Mouse (Mus musculus) CD4-positive, CD25-positive, alpha-beta regulatory T cell, adult 9 weeks (primary cell): ENCODE data around the gene Plbd2. TPM values are rescaled to one million over a fixed set of nuclear protein-coding genes. Genes with fewer than 3 reads are reported as not detected.

Experiments
- polyA plus RNA-seq: library from polyadenylated mRNA; unstranded; fragments of 100-300 nt; shearing (Covaris generic); gene quantifications from one replicate; pipeline ENCODE4 v1.2.1, GENCODE M21; 2017

Plbd2 gene
- polyA plus RNA-seq: 3.7 TPM

DNA sequence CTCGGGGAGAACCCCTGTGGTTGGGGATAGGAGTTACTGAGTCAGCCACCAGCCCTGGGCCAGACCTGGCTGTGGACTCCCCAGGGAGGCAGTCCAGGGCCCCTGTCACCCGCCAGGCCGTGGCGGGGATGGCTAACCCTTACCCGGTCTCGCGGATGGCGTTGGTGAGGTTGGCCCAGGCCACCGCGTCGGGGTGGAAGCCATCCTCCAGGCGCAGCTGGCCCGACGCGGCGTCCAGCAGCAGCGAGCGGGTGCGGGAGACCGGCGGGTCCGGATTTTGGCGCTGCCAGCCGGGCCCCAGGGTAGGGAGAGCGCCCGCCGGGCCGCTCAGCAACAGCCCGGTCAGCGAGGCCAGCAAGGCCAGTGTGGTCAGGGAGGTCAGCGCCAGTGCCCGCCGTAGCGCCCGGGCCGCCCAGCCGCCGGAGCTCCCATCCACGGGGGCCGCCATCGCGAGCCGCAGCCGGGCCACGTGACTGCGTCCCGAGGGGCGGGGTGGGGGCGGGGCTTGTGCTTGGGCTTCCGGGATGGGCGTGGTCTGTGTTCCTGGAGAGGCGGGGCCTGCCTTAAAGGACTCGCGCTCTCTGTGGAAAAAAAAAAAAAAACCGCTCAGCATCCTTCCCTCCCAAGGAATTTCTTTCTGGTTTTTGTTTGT, at the start of gene Plbd2:
Plbd2 (minus strand) TSS at position 482 of the 652 bp plus-strand sequence.

DNA sequence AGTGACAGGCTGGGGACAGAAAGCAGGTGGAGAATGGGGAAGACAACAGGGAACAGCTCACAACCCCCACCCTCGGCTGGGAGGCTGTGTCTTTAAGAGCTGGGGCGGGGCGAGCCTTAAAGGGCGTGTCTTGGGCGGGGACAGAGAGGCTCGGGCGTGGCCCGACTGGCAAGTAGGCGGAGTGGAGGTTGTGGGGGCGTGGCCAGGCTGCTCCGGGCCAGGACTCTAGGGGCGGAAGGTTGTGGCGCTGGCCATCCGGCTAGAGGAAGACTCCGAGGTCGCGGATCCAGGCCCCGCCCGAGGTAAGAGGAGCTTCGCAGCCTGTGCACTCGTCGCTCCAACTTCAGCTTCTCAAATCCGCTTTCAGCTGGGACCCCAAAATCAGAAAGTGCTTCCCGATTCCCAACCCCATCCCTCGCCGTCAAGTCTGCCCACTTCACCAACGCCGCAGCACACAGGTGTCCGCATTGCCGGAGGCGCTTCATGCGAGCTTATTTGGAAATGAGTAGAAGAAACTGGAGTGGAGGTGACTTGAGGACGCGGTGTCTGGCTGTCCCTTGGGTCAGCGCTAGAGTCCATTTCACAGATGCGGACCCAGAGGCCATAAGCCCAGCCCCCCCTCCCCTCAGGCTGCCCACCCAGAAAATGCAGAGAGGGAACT, 7.7 kb upstream of the Plbd2 start, which contains the start of gene Slc8b1:
Slc8b1 (plus strand) TSS at position 187 of the 661 bp plus-strand sequence.

DNA sequence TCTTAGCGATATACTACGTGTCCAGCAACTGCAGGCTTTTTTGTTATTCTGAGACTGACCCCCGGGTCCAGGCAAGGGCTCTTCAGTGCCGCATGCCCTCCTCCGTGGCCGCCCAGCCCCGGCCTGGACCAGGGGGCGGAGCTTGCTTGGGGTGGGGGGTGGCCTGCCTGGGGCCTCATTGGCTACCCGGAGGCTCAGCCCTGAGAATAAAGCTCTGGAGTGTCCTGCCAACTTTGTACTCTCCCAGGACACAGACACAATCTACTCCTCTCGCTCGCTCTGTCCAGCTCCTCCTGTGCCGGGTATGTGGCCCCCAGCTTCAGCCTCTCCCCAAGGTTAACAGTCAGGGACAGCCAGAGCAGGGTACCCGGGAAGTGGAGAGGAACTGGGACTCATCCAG, 27.1 kb downstream of the Plbd2 start, which contains the start of gene Sds:
Sds (plus strand) TSS at position 231 of the 400 bp plus-strand sequence.

GRCm38 (mm10) chr5:120472770-120473169, 30.7 kb downstream of the Plbd2 start, which contains the start of gene Sdsl:
TSS of gene Sdsl (minus strand) at chr5:120472810.

Other genes starting within 250 kb of the Plbd2 start
- not detected for gene Lhx5, start 71.9 kb downstream of the Plbd2 start, polyA plus RNA-seq
- gene Sdsl, start 30.8 kb downstream of the Plbd2 start, polyA plus RNA-seq: 0.22 TPM
- not detected for gene Sds, start 27.1 kb downstream of the Plbd2 start, polyA plus RNA-seq
- 18.6 TPM for gene Slc8b1, start 7.5 kb upstream of the Plbd2 start, polyA plus RNA-seq
- gene Tpcn1, start 85.0 kb upstream of the Plbd2 start, polyA plus RNA-seq: 23.2 TPM
- 1.2 TPM for gene Iqcd, start 85.4 kb upstream of the Plbd2 start, polyA plus RNA-seq
- 6.3 TPM for gene Rita1, start 109.0 kb upstream of the Plbd2 start, polyA plus RNA-seq
- gene Ddx54, start 109.1 kb upstream of the Plbd2 start, polyA plus RNA-seq: 89.7 TPM
- not detected for gene Cfap73, start 130.6 kb upstream of the Plbd2 start, polyA plus RNA-seq
- 16.3 TPM for gene Rasal1, start 145.2 kb upstream of the Plbd2 start, polyA plus RNA-seq
- 35.5 TPM for gene Dtx1, start 208.3 kb upstream of the Plbd2 start, polyA plus RNA-seq
- 6.9 TPM for gene Oas2, start 246.2 kb upstream of the Plbd2 start, polyA plus RNA-seq